Mouse (Mus musculus) hindbrain, embryonic 11.5 days (tissue): ENCODE data around the gene Tpst1. TPM values are rescaled to one million over a fixed set of nuclear protein-coding genes. Genes with fewer than 3 reads are reported as not detected.

ENCODE experiments used
- ATAC-seq: fragments of 200-750 bp; cut with Nextera tagmentation; 2 replicates; pipeline ENCODE4 v1.8.0; 2017; ENCODE audit warnings: mild to moderate bottlenecking, moderate TSS enrichment, moderate library complexity; ENCODE audit not compliant: low FRiP score
- DNase-seq: peaks from one replicate; pipeline ENCODE4 v3.0.0-alpha.2; 2015; ENCODE audit warnings: low spot score
- H3K27ac ChIP-seq: fragments of 300-500 bp; sonication (generic); 2 replicates; pipeline ENCODE4 v1.5.1; 2014; ENCODE audit warnings: mild to moderate bottlenecking, low read depth, low read length
- H3K27me3 ChIP-seq: fragments of 300-500 bp; sonication (generic); 2 replicates; pipeline ENCODE4 v1.6.1; 2014; ENCODE audit warnings: mild to moderate bottlenecking, low read length, moderate library complexity, mixed read lengths; ENCODE audit not compliant: control insufficient read depth, insufficient read depth
- H3K36me3 ChIP-seq: fragments of 300-500 bp; sonication (generic); 2 replicates; pipeline ENCODE4 v1.6.1; 2014; ENCODE audit warnings: mild to moderate bottlenecking, low read length, moderate library complexity, mixed read lengths; ENCODE audit not compliant: control insufficient read depth, insufficient read depth
- H3K4me1 ChIP-seq: fragments of 300-500 bp; sonication (generic); replicated peaks from 2 replicates; pipeline ENCODE4 v1.6.1; 2014; ENCODE audit warnings: low read length, mixed read lengths; ENCODE audit not compliant: control insufficient read depth, insufficient read depth
- H3K4me2 ChIP-seq: fragments of 300-500 bp; sonication (generic); replicated peaks from 2 replicates; pipeline ENCODE4 v1.6.1; 2014; ENCODE audit warnings: mild to moderate bottlenecking, low read depth, low read length
- H3K4me3 ChIP-seq: fragments of 300-500 bp; sonication (generic); 2 replicates; pipeline ENCODE4 v1.5.1; 2014; ENCODE audit warnings: low read depth, low read length
- H3K9ac ChIP-seq: fragments of 300-500 bp; sonication (generic); 2 replicates; pipeline ENCODE4 v1.6.1; 2014; ENCODE audit warnings: low read depth, low read length
- H3K9me3 ChIP-seq: fragments of 300-500 bp; sonication (generic); 2 replicates; pipeline ENCODE4 v1.6.1; 2016; ENCODE audit warnings: low read length; ENCODE audit not compliant: control insufficient read depth
- WGBS: fragments of 180-500 bp; shearing (Covaris S2); extraction: QIAGEN DNeasy Blood & Tissue Kit; methylation state at CpG from one replicate; pipeline ENCODE4 v1.1.7; 2014; 5-methylcytosine and 5-hydroxymethylcytosine counted together
- polyA plus RNA-seq: library from polyadenylated mRNA; unstranded; fragments of >200 nt; fragmentation: Nextera tagmentation; extraction: Ambion mirVana; gene quantifications from 2 replicates; pipeline ENCODE4 v1.2.1, GENCODE M21; 2014

Tpst1 gene
- polyA plus RNA-seq, 1 experiment from 2014 or later, result 63.7 TPM

DNA sequence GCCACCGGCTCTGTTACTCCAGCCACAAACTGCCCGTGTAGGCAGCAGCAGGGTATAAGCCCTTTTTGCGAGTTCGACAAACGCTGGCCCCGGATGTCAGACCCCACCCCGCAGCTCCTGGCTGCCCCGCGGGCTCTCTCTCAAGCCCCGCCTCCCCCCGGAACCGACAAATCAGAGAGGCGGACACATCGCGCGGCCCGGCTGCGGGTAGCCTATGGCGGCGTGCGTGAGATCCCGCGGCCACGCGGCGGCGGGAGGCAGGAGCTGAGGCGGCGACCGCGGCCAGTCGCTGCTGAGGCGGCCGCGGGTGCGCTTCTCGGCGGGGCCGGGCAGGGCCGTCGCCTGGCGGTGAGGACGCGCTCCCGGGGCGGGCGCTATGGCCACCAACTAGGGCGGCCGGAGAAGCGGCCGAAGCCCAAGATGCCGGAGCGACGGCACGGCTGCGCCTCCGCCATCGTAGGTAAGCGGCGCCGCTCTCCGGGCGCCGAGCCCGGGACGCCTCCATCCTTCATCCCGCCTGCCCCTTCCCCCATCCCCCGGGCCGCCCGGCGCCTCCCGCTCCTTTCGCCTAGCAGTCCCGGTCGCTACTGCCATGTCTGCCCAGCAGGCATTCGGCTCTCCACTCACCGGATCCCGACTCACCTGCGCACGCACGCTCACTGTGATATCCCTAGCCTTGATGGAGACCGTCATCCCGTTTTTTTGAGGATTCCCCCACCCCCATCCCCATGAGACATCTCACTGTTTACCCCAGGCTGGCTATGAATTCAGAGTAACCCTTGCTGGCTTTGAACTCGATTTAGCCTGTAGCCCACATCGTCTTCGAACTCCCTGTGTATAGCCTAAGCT, 6.3 kb downstream of the Tpst1 start:
- 1% methylated on average over 64 of the region's 86 CpGs for WGBS
- H3K4me1 ChIP-seq, result no peaks in the 10 kb centered on the region; the same call in 1 of the 2 replicates
- DNase-seq, result peak; percentile 97
- peak; percentile 97 for ATAC-seq
- peak overlapping the region; percentile 75 for H3K27ac ChIP-seq
- peak overlapping the region; percentile 79 for H3K4me3 ChIP-seq
- H3K36me3 ChIP-seq, result no peaks in the 10 kb centered on the region; the same call in 1 of the 2 replicates
- H3K4me2 ChIP-seq, result peak overlapping the region; percentile 81
- no peaks in the 10 kb centered on the region for H3K27me3 ChIP-seq
- H3K9ac ChIP-seq, result peak overlapping the region; percentile 93
- no peaks in the 10 kb centered on the region for H3K9me3 ChIP-seq

DNA sequence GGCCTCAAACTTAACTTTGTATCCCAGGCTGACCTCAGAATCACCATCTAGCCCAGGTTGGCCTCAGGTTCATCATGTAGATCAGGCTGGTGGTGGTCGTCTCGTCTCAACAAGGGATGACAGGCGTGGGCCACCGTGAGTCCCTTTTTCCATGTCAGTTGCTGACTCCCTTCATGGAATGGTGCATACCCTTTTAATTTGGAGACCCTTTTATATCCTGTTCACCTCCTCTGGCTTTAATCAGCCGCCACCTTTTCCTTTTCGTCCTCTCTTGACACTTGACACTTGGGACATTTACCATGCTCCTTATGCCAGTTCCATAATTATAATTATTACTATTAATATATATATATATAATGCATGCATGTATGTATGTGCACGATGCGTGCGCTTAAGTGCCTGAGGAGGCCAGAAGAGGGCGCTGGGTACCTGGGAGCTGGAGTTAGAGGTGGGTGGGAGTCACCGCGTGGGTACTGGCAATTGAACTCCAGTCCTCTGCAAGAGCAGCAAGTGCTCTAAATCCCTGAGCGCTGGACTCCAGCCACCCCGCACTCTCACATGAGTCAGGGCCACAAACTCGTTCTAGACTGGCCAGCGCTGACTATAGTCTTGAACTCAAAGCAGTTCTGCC, 7.0 kb downstream of the Tpst1 start:
- Histone ChIP-seq H3K4me2 (peak overlapping the region; percentile 81), H3K4me1 (no peaks in the 10 kb centered on the region; the same call in 1 of the 2 replicates), H3K36me3 (no peaks in the 10 kb centered on the region; the same call in 1 of the 2 replicates), H3K9me3 (no peaks in the 10 kb centered on the region), H3K27ac (0 out of 2 replicates have a peak overlapping the region, but pooled peaks have one; percentile 75), H3K4me3 (peak overlapping the region; percentile 79), H3K9ac (peak overlapping the region; percentile 93; the same call in 1 of the 2 replicates), H3K27me3 (no peaks in the 10 kb centered on the region)
- ATAC-seq, result no peak
- peak; percentile 15 for DNase-seq
- WGBS, result 73% methylated on average over 16 of the region's 16 CpGs

DNA sequence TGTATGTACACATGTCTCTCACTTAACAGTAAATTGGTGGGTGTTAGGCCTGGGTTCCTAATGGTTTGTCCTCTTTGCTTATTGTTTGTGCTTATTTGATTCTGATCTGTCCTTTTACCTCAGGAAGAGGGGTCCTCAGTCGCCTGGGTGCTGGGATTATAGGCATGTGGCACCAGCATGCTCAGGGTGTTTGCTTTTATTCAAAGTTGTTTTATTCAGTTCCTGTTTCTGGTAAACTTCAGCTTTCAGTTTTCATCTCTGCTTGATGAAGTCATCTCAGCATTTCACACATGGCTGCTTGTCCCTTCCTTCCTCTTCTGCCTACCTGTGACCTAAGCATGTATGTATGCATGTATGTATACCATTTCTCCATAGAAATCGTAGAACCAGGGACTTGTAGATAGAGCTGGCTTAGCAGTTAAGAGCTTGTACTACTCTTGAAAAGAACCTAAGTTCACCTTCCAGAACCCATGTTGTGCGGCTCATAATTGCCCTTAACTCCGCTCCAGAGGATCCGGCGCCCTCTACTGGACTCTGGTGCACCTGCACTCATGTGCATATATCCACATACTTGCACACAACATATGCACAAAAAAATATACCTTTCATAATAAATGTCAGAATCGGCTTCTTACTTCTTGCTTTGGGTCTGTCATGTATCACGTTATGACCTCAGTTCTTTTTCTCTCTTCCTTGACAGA, 8.2 kb downstream of the Tpst1 start:
- ATAC-seq (no peak), DNase-seq (no peak)
- Histone ChIP-seq H3K4me1 (no peaks in the 10 kb centered on the region; the same call in 1 of the 2 replicates), H3K9ac (no peak overlapping the region), H3K27ac (no peak overlapping the region), H3K4me3 (no peak overlapping the region), H3K36me3 (no peaks in the 10 kb centered on the region; the same call in 1 of the 2 replicates), H3K27me3 (no peaks in the 10 kb centered on the region), H3K4me2 (no peak overlapping the region), H3K9me3 (no peaks in the 10 kb centered on the region)
- WGBS, result 96% methylated on average over 8 of the region's 8 CpGs

DNA sequence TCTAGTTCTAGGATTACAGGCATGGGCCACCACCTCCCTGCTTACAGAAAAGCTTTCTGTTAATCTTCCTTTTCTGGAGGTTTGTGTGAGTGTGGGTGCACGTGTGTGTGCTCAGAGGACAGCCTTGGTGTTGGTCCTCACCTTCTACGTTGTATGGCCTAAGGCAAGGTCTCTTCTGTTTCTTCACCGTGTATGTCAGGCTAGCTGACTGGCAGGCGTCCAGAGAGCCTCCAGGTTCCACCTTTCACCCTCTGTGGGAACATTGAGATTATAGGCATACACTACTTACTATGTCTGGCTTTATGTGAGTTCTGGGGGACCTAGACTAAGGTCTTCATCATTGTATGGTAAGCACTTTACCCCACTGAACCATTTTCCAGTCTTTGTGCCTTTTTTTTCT, 9.3 kb downstream of the Tpst1 start:
- H3K27me3 ChIP-seq, result no peaks in the 10 kb centered on the region
- no peaks in the 10 kb centered on the region; the same call in 1 of the 2 replicates for H3K36me3 ChIP-seq
- no peaks in the 10 kb centered on the region for H3K9me3 ChIP-seq
- no peak for ATAC-seq
- H3K9ac ChIP-seq, result no peak overlapping the region
- no peak overlapping the region for H3K4me2 ChIP-seq
- 93% methylated on average over 4 of the region's 4 CpGs for WGBS
- H3K27ac ChIP-seq, result no peak overlapping the region
- H3K4me1 ChIP-seq, result no peaks in the 10 kb centered on the region; the same call in 1 of the 2 replicates
- no peak overlapping the region for H3K4me3 ChIP-seq
- no peak for DNase-seq

DNA sequence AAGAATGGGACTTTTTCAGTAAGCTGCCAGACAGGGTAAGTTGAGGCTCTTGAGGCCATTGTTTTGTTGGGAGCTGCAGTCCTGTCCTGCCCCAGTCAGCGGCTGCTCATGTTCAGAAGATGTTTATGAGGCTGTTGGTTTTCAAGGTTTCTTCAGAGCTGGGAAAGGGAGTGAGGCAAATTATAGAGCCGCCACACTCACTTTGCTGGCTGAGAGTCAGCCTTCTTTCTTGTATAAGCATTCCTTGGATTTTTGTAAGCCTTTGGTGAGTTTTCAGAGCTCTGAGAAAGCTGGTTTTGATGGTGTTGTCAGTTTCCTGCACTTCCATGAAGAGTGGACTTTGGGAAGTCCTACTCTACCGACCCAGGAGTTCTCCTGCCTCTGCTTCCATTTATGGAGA, 11.1 kb downstream of the Tpst1 start:
- no peaks in the 10 kb centered on the region for H3K27me3 ChIP-seq
- DNase-seq (no peak), ATAC-seq (no peak)
- no peaks in the 10 kb centered on the region for H3K9me3 ChIP-seq
- 90% methylated on average over 3 of the region's 3 CpGs for WGBS
- no peaks in the 10 kb centered on the region; the same call in 1 of the 2 replicates for H3K36me3 ChIP-seq
- H3K27ac ChIP-seq, result no peak overlapping the region
- no peaks in the 10 kb centered on the region for H3K4me1 ChIP-seq
- no peak overlapping the region for H3K4me3 ChIP-seq
- no peak overlapping the region for H3K4me2 ChIP-seq
- H3K9ac ChIP-seq, result no peak overlapping the region

DNA sequence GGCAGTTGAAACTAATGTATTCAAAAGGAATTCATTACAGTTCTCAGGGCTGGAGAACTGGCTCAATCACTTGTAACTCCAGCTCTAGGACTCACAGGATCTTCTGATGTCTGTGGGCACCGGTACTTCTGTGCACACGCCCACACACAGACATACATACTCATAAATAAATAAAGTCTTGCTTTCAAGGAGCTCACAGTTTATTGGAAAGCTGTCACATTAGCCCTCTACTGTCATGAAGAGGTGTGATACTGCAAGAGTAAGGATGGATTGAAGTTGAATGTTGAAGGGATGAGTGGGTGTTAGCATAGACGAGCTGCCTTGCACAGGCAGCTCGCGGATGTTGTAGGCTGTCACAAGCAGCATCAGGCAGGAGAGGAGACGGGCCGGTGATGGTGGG, 14.9 kb downstream of the Tpst1 start:
- ATAC-seq (no peak), DNase-seq (no peak)
- no peak overlapping the region for H3K27ac ChIP-seq
- H3K36me3 ChIP-seq, result no peaks in the 10 kb centered on the region
- H3K9ac ChIP-seq, result no peak overlapping the region
- 91% methylated on average over 7 of the region's 7 CpGs for WGBS
- H3K9me3 ChIP-seq, result no peaks in the 10 kb centered on the region
- H3K4me3 ChIP-seq, result no peak overlapping the region
- H3K4me1 ChIP-seq, result no peaks in the 10 kb centered on the region
- no peaks in the 10 kb centered on the region for H3K27me3 ChIP-seq
- no peak overlapping the region for H3K4me2 ChIP-seq

DNA sequence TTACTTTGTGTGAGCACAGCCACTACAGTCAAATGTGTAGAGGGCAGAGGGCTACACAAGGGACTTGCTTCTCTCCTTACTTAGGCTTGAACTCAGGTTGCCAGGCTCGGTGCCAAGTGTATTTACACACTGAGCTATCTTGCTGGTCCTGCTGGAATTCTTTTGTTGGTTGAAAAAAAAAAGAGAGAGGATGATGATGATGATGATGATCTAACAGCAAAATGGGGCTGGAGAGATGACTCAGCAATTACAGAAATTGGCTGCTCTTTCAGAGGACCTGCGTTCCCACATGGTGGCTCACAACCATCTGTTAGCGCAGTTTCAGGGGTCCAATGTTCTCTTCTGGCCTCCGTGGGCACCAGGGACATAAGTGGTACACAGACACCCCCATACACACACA, 15.5 kb downstream of the Tpst1 start:
- H3K9me3 ChIP-seq, result no peaks in the 10 kb centered on the region
- H3K4me3 ChIP-seq, result no peak overlapping the region
- 97% methylated on average over 4 of the region's 4 CpGs for WGBS
- no peak overlapping the region for H3K9ac ChIP-seq
- H3K27ac ChIP-seq, result no peak overlapping the region
- H3K4me2 ChIP-seq, result no peak overlapping the region
- DNase-seq (no peak), ATAC-seq (no peak)
- H3K4me1 ChIP-seq, result no peaks in the 10 kb centered on the region
- no peaks in the 10 kb centered on the region for H3K36me3 ChIP-seq
- H3K27me3 ChIP-seq, result no peaks in the 10 kb centered on the region

DNA sequence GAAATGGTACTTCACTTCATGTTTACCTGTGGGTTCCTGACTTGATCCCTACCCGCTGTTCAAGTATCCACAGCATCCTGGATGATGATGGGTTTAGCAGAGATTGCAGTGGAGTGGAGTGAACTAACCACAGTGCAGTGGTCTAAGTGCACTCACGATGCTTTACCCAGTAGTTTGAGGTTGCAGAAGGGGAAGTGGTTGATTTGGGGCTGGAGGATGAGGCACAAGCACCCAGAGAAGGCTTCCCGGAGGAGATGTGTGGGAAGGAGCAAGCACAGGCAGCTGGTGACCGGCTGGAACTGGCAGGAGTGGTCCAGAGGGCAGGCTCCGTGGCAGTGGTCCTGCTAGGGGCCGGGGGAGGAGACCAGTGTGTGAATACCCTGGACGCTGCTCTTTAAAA, 16.1 kb downstream of the Tpst1 start:
- Histone ChIP-seq H3K27ac (no peak overlapping the region), H3K9me3 (no peaks in the 10 kb centered on the region), H3K4me1 (no peaks in the 10 kb centered on the region), H3K4me2 (no peak overlapping the region), H3K9ac (no peak overlapping the region), H3K36me3 (no peaks in the 10 kb centered on the region), H3K4me3 (no peak overlapping the region), H3K27me3 (no peaks in the 10 kb centered on the region)
- ATAC-seq, result no peak
- no peak for DNase-seq
- WGBS, result 80% methylated on average over 7 of the region's 7 CpGs
